Mouse (Mus musculus) intestine, postnatal 0 days (tissue): ENCODE data around the gene Crygn. TPM values are rescaled to one million over a fixed set of nuclear protein-coding genes. Genes with fewer than 3 reads are reported as not detected.

Experiments used
- ATAC-seq: fragments of 200-750 bp; cut with Nextera tagmentation; 2 replicates; pipeline ENCODE4 v1.8.0; 2017; ENCODE audit warnings: mild to moderate bottlenecking, moderate TSS enrichment, moderate library complexity
- H3K27ac ChIP-seq: fragments of 300-500 bp; sonication (generic); 2 replicates; pipeline ENCODE4 v1.5.1; 2014; ENCODE audit warnings: mild to moderate bottlenecking, low read depth, low read length, moderate library complexity
- H3K27me3 ChIP-seq: fragments of 300-500 bp; sonication (generic); replicated peaks from 2 replicates; pipeline ENCODE4 v1.6.1; 2014; ENCODE audit warnings: low read length, mixed read lengths; ENCODE audit not compliant: control insufficient read depth, insufficient read depth
- H3K36me3 ChIP-seq: fragments of 300-500 bp; sonication (generic); 2 replicates; pipeline ENCODE4 v1.6.1; 2014; ENCODE audit warnings: mild to moderate bottlenecking, moderate library complexity; ENCODE audit not compliant: control insufficient read depth, insufficient read depth
- H3K4me1 ChIP-seq: fragments of 300-500 bp; sonication (generic); replicated peaks from 2 replicates; pipeline ENCODE4 v1.6.1; 2014; ENCODE audit warnings: antibody characterized with exemption, low read length, mixed read lengths; ENCODE audit not compliant: control insufficient read depth, insufficient read depth
- H3K4me2 ChIP-seq: fragments of 300-500 bp; sonication (generic); replicated peaks from 2 replicates; pipeline ENCODE4 v1.6.1; 2014; ENCODE audit warnings: low read depth, mild to moderate bottlenecking, moderate library complexity
- H3K4me3 ChIP-seq: fragments of 300-500 bp; sonication (generic); 2 replicates; pipeline ENCODE4 v1.5.1; 2014; ENCODE audit warnings: low read depth, low read length
- H3K9ac ChIP-seq: fragments of 300-500 bp; sonication (generic); 2 replicates; pipeline ENCODE4 v1.6.1; 2014; ENCODE audit warnings: mild to moderate bottlenecking, low read depth, low read length
- H3K9me3 ChIP-seq: fragments of 300-500 bp; sonication (generic); 2 replicates; pipeline ENCODE4 v1.6.1; 2016; ENCODE audit warnings: mixed run types; ENCODE audit not compliant: control insufficient read depth
- CTCF ChIP-seq: sonication (generic); IDR thresholded peaks from 2 replicates; pipeline ENCODE4 v1.5.1; 2016; ENCODE audit warnings: low read depth, mild to moderate bottlenecking, control low read depth, antibody characterized with exemption, moderate library complexity
- WGBS: fragments of 180-500 bp; shearing (Covaris S2); extraction: QIAGEN DNeasy Blood & Tissue Kit; methylation state at CpG from one replicate; pipeline ENCODE4 v1.1.7; 2014; 5-methylcytosine and 5-hydroxymethylcytosine counted together
- polyA plus RNA-seq: library from polyadenylated mRNA; unstranded; fragments of >200 nt; fragmentation: Nextera tagmentation; extraction: Ambion mirVana; gene quantifications from 2 replicates; pipeline ENCODE4 v1.2.1, GENCODE M21; 2015

The Crygn gene
- polyA plus RNA-seq, 1 experiment from 2014 or later: 8.1 TPM

GRCm38 (mm10) chr5:24729797-24730487 lies 27.9 kb downstream of the Crygn start:
- no peak for TF ChIP-seq CTCF
- no peak for ATAC-seq
- H3K27ac ChIP-seq: no peak overlapping the region

GRCm38 (mm10) chr5:24726901-24727836 lies 30.6 kb downstream of the Crygn start:
- no peaks in the 10 kb centered on the region for H3K36me3 ChIP-seq
- peaks cover 30% of the 10 kb centered on the region for H3K27me3 ChIP-seq
- H3K4me1 ChIP-seq: 0 out of 2 replicates have a peak, but pooled peaks cover 3% of the 10 kb centered on the region
- WGBS: 56% methylated on average over 12 of the region's 12 CpGs
- H3K4me3 ChIP-seq: no peak overlapping the region
- H3K4me2 ChIP-seq: no peak overlapping the region
- ATAC-seq: no peak
- no peak overlapping the region for H3K9ac ChIP-seq
- no peak for TF ChIP-seq CTCF
- no peak overlapping the region for H3K27ac ChIP-seq
- no peaks in the 10 kb centered on the region for H3K9me3 ChIP-seq

More at GRCm38 (mm10) chr5:24729797-24730487, 27.9 kb downstream of the Crygn start:
- H3K36me3 ChIP-seq: no peaks in the 10 kb centered on the region
- peak overlapping the region; percentile 76 for H3K4me2 ChIP-seq
- peaks cover 30% of the 10 kb centered on the region for H3K27me3 ChIP-seq
- 0 out of 2 replicates have a peak, but pooled peaks cover 3% of the 10 kb centered on the region for H3K4me1 ChIP-seq
- H3K4me3 ChIP-seq: peak overlapping the region; percentile 49
- no peaks in the 10 kb centered on the region for H3K9me3 ChIP-seq
- peak overlapping the region; percentile 51; the same call in 1 of the 2 replicates for H3K9ac ChIP-seq
- 2% methylated on average over 48 of the region's 49 CpGs for WGBS

- Histone ChIP-seq H3K36me3 (no peaks in the 10 kb centered on the region), H3K4me1 (0 out of 2 replicates have a peak, but pooled peaks cover 3% of the 10 kb centered on the region), H3K27ac (no peak overlapping the region), H3K27me3 (peaks cover 18% of the 10 kb centered on the region), H3K4me3 (no peak overlapping the region), H3K4me2 (no peak overlapping the region), H3K9me3 (no peaks in the 10 kb centered on the region), H3K9ac (no peak overlapping the region)
- ATAC-seq: no peak
- WGBS: 70% methylated on average over 6 of the region's 6 CpGs
- TF ChIP-seq CTCF: no peak
Observed at GRCm38 (mm10) chr5:24725897-24726296, 31.9 kb downstream of the Crygn start.

GRCm38 (mm10) chr5:24724805-24725204 lies 33.0 kb downstream of the Crygn start:
- Histone ChIP-seq H3K9ac (no peak overlapping the region), H3K9me3 (no peaks in the 10 kb centered on the region), H3K27me3 (peaks cover 8% of the 10 kb centered on the region; the same call in 1 of the 2 replicates), H3K4me1 (no peaks in the 10 kb centered on the region), H3K4me3 (no peak overlapping the region), H3K27ac (no peak overlapping the region), H3K4me2 (no peak overlapping the region), H3K36me3 (no peaks in the 10 kb centered on the region)
- no peak for ATAC-seq
- WGBS: 42% methylated on average over 5 of the region's 5 CpGs
- no peak for TF ChIP-seq CTCF

- no peak for TF ChIP-seq CTCF
- Histone ChIP-seq H3K27ac (no peak overlapping the region), H3K9ac (no peak overlapping the region), H3K9me3 (no peaks in the 10 kb centered on the region), H3K36me3 (no peaks in the 10 kb centered on the region), H3K4me2 (no peak overlapping the region), H3K4me3 (no peak overlapping the region), H3K4me1 (no peaks in the 10 kb centered on the region), H3K27me3 (peaks cover 2% of the 10 kb centered on the region; the same call in 1 of the 2 replicates)
- no peak for ATAC-seq
- WGBS: 70% methylated on average over 5 of the region's 5 CpGs
Observed at GRCm38 (mm10) chr5:24724270-24724634, 33.6 kb downstream of the Crygn start.
